Mouse (Mus musculus): ENCODE results near the gene Card10. TPM values are rescaled to one million over a fixed set of nuclear protein-coding genes. Genes with fewer than 3 reads are reported as not detected.

Card10 gene
- polyA plus RNA-seq, 1 experiment, result 5.9 TPM

DNA sequence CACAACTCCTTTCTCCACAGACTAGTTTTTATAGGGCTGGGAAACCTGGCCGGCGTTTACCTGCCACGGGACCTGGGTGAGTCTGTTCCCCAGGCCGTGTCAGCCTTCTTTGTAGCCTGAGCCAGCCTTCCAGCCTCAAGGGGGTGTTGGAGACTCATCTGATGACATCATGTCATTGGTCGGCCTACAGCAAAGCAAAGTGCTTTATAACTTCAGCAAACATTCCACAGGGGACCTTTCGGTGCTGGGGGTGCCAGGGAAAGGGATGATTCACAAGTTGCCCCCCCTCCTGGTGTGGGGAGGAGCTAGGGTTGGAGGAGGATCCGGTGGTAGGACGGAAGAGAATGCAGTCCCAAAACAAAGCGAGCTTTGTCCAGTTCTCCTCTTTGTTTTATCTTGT lies 41.9 kb upstream of the Card10 start:
- TF ChIP-seq POLR2A (IDR thresholded peaks at IDR 0.05; ENCODE audit: low read depth, low read length), result no peak
- Histone ChIP-seq H3K4me3 (ENCODE audit: insufficient read depth, low read length) (peak overlapping the region; percentile 81), H3K27ac (ENCODE audit: insufficient read depth, low read length) (peak overlapping the region; percentile 13), H3K4me1 (ENCODE audit: control insufficient read depth, insufficient read depth, low read length) (peaks cover 6% of the 10 kb centered on the region; the same call in 1 of the 2 replicates)

DNA sequence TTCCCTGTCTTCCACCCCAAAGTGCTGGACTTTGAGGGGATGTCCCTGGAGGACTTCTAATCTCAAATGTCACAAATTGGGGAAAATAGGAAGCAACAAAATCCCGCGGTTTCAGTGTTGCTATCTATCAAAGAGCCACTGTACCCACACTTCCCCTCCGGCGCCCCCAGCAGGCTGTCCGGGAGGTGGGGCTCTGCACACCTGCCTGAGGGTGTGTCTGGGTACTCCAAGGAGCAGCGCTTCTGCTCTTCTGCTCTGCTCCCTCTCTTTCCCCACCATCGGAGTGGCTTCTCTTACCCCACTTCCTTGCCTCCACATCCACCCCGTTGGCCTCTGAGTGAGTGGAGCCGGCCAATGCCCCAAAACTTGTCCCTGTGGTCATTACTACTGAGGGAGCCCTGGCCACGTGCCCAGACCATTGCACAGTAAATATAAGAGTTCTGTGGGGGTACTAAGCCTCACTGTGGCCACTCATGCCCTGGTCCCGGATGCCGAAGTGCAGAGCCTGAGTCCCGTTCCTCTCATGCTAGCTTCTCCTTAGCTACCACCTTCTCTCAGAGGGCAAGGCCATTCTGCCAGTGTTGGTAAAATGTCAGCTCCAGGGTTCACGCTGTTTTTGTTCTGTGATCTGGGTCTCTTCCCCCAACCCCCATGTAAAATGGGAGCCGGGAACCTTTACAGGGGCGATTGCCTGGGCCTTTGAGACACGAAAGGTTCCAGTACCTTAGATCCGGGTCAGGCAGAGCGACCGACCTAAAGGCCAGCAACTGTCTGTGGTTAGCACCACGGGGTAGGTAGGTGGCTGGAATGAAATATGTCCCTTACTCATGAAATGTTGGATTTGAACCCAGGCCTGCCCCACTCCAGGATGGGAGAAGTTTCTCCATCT lies 41.0 kb upstream of the Card10 start:
- peaks cover 6% of the 10 kb centered on the region; the same call in 1 of the 2 replicates for H3K4me1 ChIP-seq (ENCODE audit: control insufficient read depth, insufficient read depth, low read length)
- peak overlapping the region; percentile 96 for H3K27ac ChIP-seq (ENCODE audit: insufficient read depth, low read length)
- peak overlapping the region; percentile 81 for H3K4me3 ChIP-seq (ENCODE audit: insufficient read depth, low read length)
- TF ChIP-seq POLR2A (IDR thresholded peaks at IDR 0.05; ENCODE audit: low read depth, low read length) (no peak), CTCF (IDR thresholded peaks at IDR 0.05; ENCODE audit: borderline replicate concordance, insufficient read depth, low read length) (no peak)

DNA sequence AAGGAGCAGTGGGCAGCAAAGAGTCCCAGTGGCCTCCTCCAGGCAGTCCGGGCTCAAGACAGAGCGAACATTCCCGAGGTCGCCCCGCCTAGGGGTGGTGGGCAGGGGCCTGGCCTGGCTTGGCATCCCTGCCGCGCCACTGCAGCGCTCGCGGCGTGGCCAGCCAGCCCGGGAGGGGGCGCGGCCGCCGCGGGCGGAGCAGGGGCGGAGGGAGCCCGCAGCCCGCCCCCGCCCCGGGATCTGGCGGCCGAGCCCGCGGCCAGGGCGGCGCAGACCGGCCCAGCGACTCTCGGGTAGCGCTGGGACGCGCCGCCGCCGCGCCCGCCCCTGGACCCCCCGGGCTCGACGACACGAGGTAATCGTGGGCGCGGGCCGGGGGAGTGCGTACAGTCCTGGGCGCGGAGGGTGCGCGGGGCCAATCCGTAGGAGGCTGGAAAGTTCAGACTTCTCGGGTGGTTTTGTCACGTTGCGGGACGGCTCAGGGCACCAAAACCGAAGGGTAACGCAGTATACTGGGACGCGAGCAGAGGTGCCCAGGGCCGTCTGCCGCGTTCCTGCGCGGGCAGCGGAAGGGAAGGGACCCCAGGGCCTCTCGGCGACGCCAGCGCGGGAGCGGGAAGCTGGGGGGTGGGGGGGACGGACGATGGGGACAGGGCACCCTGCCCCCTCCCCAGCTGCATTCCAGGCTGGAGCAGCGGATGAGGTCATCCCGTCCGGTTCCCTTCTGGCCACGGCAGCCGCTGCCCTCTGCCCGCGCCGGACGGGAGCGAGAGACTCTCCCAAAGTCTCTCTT lies 39.7 kb upstream of the Card10 start, which contains the start of gene Cdc42ep1:
TSS of gene Cdc42ep1 (plus strand) at position 254 of the 793 bp plus-strand sequence.
- peak; percentile 64 for TF ChIP-seq POLR2A (IDR thresholded peaks at IDR 0.05; ENCODE audit: low read depth, low read length)
- no peak for TF ChIP-seq CTCF (IDR thresholded peaks at IDR 0.05; ENCODE audit: borderline replicate concordance, insufficient read depth, low read length)
- peaks cover 6% of the 10 kb centered on the region; the same call in 1 of the 2 replicates for H3K4me1 ChIP-seq (ENCODE audit: control insufficient read depth, insufficient read depth, low read length)
- H3K4me3 ChIP-seq (ENCODE audit: insufficient read depth, low read length), result peak within 1 kb of the TSS; percentile 81
- H3K27ac ChIP-seq (ENCODE audit: insufficient read depth, low read length), result peak within 1 kb of the TSS; percentile 96

DNA sequence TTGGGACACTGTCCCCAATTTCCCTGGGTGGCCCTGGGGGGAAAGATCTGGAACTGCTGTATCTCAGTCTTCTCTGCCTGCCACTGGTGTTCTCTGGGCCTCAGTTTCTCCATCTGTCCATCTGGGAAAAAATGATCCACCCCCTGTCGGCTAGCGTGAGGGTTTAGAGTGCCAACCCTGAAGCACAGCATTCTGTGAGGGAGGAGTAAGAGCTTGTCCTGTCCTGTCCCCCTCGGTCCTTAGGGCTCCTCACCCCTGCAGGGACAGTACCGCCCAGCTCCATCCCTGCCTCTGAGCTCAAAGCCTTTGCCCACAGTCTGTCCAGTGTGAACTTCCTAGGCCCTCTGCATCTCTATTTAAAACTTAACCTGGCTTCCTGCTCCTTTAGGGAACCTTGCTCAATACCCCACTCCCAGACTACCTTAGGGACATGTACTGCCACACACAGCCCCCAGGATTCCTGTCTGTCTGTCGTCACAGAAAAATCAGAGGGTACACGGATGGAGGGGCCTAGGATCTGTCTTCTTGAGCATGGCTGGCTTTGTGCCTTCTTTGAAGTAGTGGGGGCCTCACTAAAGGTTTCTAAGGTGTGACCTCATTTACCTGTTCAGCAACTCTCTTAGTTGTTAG lies 38.4 kb upstream of the Card10 start:
- no peak for TF ChIP-seq POLR2A (IDR thresholded peaks at IDR 0.05; ENCODE audit: low read depth, low read length)
- TF ChIP-seq CTCF (IDR thresholded peaks at IDR 0.05; ENCODE audit: borderline replicate concordance, insufficient read depth, low read length), result no peak
- Histone ChIP-seq H3K27ac (ENCODE audit: insufficient read depth, low read length) (no peak overlapping the region), H3K4me1 (ENCODE audit: control insufficient read depth, insufficient read depth, low read length) (peaks cover 8% of the 10 kb centered on the region; the same call in 1 of the 2 replicates), H3K4me3 (ENCODE audit: insufficient read depth, low read length) (no peak overlapping the region)

DNA sequence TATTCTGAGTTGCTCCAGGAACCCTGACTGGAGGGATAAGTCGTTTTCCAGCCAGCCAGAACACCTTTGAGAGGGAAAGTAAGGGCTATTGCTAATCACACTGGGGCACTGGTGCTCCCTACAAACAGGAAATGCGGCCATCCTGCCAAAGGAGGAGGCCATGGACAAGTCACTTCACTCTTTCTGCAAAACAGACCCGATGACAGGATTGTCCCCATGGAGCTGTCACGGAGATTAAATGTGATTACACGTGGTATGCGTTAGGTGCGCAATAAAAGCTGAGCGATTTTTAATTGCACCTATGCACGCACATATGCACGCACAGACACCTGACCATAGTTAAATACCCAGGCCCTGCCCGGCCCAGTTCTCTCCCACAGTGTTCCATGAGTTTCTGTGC lies 37.9 kb upstream of the Card10 start:
- TF ChIP-seq CTCF (IDR thresholded peaks at IDR 0.05; ENCODE audit: borderline replicate concordance, insufficient read depth, low read length) (no peak), POLR2A (IDR thresholded peaks at IDR 0.05; ENCODE audit: low read depth, low read length) (no peak)
- Histone ChIP-seq H3K4me3 (ENCODE audit: insufficient read depth, low read length) (no peak overlapping the region), H3K4me1 (ENCODE audit: control insufficient read depth, insufficient read depth, low read length) (peaks cover 11% of the 10 kb centered on the region; the same call in 1 of the 2 replicates), H3K27ac (ENCODE audit: insufficient read depth, low read length) (no peak overlapping the region)

DNA sequence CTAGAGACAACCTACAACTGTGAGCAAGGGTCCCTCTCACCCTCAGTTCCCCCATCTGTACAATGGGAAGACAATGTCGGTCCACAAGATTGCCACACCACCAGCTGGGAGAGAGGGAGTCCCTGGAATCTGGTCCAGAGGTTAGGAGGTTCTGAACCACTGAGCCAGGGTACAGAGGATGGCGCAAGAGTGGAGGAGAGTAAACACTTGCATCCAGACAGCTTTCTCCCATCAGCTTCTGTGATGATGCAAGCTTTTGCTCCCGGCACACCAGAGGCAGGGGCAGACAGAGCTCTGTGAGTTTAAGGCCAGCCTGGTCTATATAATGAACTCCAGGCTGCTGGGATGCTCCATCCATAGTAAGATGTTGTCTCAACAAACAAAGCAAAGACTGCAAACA lies 37.4 kb upstream of the Card10 start:
- no peak for TF ChIP-seq POLR2A (IDR thresholded peaks at IDR 0.05; ENCODE audit: low read depth, low read length)
- TF ChIP-seq CTCF (IDR thresholded peaks at IDR 0.05; ENCODE audit: borderline replicate concordance, insufficient read depth, low read length), result no peak
- Histone ChIP-seq H3K4me3 (ENCODE audit: insufficient read depth, low read length) (no peak overlapping the region), H3K27ac (ENCODE audit: insufficient read depth, low read length) (no peak overlapping the region), H3K4me1 (ENCODE audit: control insufficient read depth, insufficient read depth, low read length) (peaks cover 10% of the 10 kb centered on the region)

DNA sequence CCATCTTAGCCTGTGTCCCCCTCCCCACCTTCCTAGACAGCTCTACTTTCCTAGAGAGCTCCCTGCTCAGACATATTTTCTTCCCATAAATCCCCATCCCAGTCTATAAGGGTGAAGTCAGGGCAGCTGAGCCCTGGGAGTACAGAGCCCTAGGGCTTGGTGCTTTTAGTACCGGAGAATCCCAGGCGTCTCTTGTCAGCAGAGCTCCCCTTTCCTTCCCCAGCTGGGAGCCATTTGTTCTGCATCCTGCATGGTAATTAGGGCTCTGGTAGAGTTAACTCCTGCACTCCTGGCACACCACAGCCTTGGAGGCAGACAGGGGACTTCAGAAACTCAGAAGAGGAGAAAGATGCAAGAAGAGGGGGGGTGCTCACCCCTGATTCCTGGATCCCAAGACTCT lies 36.9 kb upstream of the Card10 start:
- Histone ChIP-seq H3K27ac (ENCODE audit: insufficient read depth, low read length) (no peak overlapping the region), H3K4me3 (ENCODE audit: insufficient read depth, low read length) (no peak overlapping the region), H3K4me1 (ENCODE audit: control insufficient read depth, insufficient read depth, low read length) (peaks cover 11% of the 10 kb centered on the region)
- TF ChIP-seq POLR2A (IDR thresholded peaks at IDR 0.05; ENCODE audit: low read depth, low read length) (no peak), CTCF (IDR thresholded peaks at IDR 0.05; ENCODE audit: borderline replicate concordance, insufficient read depth, low read length) (no peak)

DNA sequence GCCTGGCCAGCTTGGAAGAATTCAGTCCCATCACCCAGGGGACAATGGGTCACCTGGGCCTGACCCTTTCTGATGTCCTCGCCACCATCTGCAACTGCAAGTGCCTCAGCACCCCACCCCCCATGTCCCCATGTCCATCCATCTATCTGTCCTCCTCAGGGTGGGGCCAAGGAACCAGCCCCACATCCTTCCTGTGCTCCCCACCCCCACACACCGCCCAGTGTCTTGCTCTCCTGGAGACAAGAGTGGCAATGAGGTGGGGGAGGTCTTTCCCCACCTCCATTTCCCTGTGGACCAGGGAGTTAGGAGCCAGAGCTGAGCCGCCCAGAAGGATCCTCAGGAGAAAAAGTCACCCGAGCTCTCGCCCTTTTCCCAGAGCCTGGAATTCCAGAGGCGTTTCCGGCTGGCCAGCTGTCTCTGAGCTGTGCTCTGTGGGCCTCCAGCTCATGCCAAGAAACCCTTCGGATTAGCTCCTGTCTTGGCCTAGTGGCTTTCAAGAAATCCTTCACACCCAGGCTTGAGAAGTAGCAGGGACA lies 33.3 kb upstream of the Card10 start:
- Histone ChIP-seq H3K4me3 (ENCODE audit: insufficient read depth, low read length) (no peak overlapping the region), H3K4me1 (ENCODE audit: control insufficient read depth, insufficient read depth, low read length) (peaks cover 11% of the 10 kb centered on the region), H3K27ac (ENCODE audit: insufficient read depth, low read length) (peak overlapping the region; percentile 60)
- TF ChIP-seq CTCF (IDR thresholded peaks at IDR 0.05; ENCODE audit: borderline replicate concordance, insufficient read depth, low read length) (no peak), POLR2A (IDR thresholded peaks at IDR 0.05; ENCODE audit: low read depth, low read length) (no peak)

All from embryonic fibroblast, embryonic 13.5 days (primary cell).